Mouse (Mus musculus): Measurements from ENCODE around the gene Psmd10.

Psmd10 gene

DNA sequence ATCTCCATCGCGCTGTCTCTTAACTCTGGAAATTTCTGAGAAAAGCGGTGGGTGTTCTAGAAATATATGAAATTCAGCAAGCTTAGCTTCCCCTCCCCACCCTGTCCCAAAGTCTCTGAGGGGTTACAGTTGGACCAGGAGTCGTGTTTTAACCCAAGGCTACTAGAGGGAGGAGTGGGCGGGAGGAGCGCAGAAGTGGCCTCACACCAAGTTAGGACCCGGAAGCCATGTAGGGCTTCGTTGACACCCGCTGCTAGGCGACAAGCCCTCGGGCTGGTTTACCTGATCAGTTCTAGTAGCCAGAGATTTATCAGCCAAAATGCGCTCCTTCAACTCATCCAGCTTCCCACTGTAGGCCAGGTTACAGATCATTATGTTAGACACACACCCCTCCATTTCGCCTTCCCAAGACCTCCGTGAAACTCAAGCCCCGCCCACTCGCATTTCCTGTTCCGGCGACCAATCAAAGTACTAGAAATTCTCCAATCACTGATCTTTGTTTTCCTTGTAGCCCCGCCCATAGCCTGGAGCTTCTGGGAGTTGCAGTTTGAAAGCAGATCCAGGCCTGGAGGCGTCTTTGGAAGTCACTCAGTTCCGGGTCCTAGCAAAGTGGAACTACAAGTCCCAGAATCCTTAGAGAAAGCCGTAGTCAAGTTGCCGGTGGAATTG, at the start of gene Psmd10, which contains the start of gene Atg4a:
Psmd10 (minus strand) TSS at position 457 of the 669 bp plus-strand sequence.
Atg4a (plus strand) TSS at position 636 of the 669 bp plus-strand sequence.
- in situ Hi-C loops (cut with MboI), result no loop called here

DNA sequence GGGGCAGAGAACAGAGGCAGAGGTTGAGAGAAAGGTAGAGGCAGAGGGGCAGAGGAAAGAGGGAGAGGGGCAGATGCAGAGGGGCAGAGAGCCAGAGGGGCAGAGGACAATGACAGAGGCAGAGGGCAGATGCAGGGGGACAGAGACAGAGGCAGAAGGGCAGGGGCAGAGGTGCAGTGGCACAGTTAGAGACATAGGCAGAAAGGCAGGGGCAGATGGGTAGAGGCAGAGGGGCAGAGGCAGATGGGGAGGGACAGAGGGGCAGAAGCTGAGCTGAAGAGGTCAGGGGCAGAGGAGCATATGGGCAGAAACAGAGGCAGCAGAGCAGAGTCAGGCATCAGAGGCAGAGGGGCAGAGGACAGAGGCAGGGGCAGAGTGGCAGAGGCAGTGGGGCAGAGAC, 42.4 kb upstream of the Psmd10 start:
- in situ Hi-C loops (cut with MboI), result no loop called here

DNA sequence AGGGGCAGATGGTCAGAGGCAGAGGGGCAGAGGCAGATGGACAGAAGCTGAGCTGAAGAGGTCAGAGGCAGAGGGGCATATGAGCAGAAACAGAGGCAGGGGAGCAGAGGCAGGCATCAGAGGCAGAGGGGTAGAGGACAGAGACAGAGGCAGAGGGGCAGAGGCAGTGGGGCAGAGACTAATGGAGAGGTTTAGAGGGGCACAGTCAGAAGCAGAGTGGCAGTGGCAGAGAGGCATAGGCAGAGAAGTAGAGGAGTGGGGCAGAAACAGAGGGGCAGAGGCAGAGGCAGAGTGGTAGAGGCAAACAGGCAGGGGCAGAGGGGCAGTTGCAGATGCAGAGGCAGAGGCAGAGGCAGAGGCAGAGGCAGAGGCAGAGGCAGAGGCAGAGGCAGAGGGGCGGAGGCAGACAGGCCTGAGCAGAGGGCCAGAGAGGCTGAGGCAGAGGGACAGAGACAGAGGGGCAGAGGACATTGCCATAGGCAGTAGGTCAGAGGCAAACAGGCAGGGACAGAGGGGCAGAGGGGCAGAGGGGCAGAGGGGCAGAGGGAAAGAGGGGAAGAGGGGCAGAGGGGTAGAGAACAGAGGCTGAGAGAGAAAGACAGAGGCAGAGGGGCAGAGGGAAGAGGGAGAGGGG, 41.5 kb upstream of the Psmd10 start:
- in situ Hi-C loops (cut with MboI), result no loop called here

DNA sequence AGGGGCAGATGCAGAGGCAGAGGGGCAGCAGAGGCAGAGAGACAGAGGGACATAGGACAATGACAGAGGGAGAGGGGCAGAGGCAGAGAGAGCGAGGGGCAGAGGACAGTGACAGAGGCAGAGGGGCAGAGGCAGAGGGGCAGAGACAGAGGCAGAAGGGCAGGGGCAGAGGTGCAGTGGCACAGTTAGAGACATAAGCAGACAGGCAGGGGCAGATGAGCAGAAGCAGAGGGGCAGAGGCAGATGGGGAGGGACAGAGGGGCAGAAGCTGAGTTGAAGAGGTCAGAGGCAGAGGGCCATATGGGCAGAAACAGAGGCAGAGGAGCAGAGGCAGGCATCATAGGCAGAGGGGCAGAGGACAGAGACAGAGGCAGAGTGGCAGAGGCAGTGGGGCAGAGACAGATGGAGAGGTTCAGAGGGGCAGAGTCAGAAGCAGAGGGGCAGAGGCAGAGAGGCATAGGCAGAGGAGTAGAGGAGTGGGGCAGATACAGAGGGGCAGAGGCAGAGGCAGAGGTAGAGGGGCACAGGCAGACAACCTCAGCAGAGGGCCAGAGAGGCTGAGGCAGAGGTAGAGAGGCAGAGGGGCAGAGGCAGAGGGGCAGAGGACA, 40.5 kb upstream of the Psmd10 start:
- in situ Hi-C loops (cut with MboI), result no loop called here

DNA sequence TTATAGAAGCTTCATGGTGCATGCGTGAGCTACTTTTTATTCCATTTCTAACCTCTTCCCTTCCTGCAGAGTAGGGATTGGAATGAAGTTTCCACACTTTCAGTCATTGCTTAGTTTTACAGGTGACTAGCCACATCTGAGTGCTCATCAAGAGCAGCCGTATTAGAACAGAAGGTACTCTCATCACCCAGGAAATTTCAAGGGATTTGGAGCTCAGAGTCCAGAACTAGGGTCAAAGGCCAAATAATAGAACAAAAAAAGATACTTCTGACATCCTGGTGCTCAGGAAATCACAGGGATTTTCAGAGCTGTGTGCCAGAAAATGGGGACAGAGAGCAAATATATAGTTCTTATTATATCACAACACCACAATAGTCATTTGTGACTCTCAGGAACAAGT, 28.7 kb upstream of the Psmd10 start:
- in situ Hi-C loops (cut with MboI), result no loop called here

DNA sequence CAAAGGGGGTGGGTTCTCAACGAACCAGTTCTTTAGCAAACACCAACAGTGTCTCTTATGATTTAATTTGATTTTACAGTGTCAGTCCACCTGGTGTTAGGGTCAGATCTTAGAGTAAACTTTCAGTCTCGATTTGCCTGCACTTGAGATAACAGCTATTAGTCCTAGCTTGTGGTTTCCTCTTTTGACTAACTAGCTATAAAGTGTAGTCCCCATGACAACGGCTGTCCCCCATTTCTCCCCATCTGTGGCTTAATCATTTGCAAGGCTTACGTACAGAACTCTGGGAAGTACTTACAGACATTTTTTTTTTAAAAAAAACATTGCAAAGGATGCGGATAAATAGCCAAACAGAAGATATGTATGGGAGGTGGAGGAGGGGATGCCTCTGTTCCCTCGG, 28.3 kb upstream of the Psmd10 start:
- in situ Hi-C loops (cut with MboI), result no loop called here

DNA sequence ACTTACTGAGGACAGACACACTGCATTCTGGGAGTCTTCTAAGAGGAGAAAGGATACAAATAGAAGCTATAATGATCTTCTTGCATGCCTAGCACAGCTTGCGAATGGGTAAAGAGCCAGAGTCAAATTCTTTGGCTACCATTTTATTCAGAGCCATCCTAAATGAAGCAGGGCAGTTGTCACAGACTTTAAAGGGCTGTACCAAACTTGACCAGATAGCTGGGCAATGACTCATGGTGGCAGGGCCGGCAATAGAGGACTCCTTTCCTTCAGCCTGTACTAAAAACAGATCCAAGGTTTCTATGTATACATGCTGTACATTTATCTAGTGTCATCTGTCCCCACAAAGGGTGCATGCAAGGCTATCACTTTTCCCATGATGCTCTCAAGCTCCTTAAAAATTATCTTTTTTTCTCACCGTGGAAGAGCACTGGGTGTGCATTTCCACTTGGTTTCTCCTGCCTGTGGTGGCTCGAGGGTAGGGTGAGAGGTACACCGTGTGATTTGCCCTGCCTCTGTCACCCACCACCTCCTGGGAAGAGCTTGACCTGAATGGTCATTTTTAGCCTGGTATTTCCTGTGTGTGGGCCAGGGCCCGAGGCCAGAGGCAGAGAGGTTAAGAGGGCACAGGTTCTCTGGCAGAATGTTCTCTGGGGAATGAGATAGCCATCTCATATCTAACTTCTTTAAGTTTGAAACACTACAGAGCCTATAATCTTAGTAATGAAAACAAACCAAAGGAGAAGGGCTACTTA, 26.9 kb upstream of the Psmd10 start:
- in situ Hi-C loops (cut with MboI), result no loop called here

DNA sequence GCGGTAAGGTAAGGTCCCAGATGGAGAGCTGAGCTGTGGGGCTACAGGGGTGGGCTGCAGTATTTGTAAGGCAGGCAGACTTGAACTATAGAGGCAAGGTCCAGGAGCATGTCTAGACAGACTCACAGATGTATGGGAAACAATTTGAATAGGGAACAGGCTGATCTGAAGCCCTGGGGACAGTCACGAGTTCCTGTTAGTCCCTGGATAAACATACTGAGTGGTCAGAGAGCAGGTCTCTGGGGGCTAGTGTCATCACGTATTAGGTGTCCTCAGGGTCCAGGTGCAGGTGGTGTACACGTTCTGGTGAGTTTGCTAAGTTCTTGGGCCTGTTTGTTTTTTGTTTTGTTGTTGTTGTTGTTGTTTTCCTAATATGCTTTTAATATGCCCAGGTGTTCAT, 23.6 kb upstream of the Psmd10 start:
- in situ Hi-C loops (cut with MboI), result no loop called here

DNA sequence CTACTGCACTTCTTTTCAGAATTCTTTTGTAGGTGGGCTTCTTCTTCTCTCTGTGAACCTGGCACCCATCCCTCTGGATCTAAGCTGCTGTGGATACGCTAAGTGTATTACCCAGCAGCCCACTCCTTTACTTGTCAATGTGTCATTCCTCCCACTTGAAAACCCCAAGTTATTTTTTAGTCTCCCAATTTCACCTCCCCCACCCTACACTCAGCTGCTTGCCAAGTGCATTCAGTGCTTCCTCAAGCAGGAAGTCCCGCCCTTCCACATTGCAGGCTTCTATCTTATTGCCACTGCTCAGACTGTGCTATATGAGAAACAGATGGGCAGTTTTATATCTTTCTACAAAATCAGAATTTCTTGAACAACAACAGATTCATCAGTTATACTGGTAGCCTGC, 23.0 kb upstream of the Psmd10 start:
- in situ Hi-C loops (cut with MboI), result no loop called here

DNA sequence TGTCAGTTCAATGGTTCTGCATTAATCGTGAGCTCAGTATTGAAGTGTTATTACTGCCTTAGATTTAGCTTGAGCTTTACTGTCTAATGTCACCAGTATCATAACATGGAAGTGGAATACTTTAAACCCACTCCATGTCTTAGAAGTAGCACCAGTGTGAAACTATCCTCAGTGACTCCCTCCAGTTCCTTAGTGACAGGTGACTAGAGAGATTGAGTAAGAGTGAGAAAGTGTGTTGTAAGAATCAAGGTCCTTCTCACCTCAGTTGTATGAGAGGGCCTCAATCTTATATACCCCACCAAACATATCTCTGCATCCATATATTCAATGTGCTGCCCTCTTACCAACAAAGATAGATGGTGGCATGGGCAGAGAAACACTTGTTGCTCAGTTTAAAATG, 22.4 kb upstream of the Psmd10 start:
- in situ Hi-C loops (cut with MboI), result no loop called here

DNA sequence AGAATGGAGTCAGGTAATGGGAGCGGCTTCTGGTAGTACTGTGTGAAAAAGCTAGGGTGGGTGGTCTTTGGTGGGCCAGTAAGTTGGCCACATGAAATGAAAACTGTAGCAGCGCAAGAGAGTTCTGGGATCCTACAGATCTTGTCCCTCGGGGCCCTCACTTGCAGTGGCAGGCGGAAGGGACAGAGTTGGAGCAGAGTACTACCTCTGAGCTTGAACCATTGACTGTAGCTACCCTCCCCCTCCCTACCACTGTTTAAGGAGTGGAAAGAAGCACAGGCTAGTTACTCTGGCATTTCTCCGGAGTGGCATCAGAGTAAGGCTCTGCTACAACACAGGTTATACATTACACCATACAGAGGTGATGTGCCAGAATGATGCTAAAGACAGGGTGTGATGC, 431 bp upstream of the Psmd10 start:
- in situ Hi-C loops (cut with MboI), result no loop called here

DNA sequence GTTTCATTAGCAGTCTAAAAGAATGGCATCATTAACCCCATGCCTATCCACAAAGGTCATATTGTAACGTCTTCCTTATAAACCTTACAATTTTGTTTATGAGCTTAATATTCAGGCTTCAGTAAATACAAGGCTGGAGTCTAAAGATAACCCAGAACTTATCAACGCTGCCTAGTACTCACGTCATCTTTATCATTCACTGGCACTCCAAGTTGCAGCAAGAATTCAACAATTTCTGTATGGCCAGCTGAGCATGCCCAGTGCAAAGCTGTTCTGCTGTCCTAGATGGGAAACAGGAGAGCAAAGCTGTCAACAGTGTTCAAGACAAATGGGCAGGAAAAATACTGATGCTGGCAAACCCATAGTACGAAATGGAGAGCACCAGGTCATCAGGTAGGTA, 2.9 kb downstream of the Psmd10 start:
- in situ Hi-C loops (cut with MboI), result no loop called here

DNA sequence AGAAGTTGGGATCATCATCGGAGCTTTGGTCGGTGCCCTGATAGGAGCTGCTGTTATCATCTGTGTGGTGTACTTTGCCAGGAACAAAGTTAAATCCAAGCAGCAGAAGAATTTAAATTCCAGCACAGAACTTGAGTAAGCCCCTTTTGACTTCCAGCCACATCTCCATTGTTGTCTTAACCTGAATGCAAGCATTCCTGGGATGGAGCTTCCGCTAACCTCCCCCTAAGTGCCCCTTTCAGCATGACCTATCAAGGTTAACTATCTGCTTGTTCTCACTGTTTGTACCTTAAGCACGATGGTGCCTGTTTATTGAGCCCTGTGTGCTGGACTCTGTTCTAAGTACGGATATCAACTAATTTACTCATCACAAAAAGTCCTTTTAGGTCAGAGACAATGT, 20.3 kb downstream of the Psmd10 start:
- in situ Hi-C loops (cut with MboI), result no loop called here

DNA sequence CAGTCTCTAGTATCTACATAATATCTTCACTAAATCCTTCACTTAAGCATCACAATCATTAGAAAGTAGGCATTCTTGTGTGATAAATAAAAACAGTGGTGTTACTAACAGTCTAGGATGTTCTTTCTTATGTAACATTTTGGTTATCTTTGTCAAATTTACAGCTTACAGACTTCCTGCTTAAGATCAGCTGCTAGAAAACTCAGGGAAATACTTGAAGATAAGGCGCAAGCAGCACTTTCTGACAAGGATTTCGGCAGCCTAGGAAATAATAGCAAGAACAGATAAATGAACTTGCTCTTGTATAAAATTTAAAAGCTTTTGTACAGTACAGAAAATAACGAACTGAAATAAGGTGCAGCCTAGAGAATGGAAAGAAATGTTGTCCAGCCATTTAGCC, 23.3 kb downstream of the Psmd10 start:
- in situ Hi-C loops (cut with MboI), result no loop called here

DNA sequence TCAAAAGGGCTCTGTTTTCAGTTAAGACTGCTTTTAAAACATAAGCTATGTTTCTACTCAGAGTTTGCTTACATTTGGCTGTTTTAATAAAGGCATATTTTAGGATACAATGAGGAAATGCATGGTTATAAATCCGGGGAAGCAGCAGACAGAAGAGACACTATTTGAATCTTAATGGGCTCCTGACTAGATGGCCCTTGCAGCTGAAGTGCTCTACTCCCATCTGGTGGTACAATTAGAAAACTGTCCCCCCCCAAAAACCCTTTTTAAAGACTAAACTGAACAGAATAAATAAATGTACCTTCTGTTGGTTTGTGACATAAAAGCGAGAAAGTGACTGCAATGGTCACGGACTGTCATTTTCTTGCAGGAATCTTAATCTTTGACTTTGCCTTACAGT, 24.5 kb downstream of the Psmd10 start:
- in situ Hi-C loops (cut with MboI), result no loop called here

DNA sequence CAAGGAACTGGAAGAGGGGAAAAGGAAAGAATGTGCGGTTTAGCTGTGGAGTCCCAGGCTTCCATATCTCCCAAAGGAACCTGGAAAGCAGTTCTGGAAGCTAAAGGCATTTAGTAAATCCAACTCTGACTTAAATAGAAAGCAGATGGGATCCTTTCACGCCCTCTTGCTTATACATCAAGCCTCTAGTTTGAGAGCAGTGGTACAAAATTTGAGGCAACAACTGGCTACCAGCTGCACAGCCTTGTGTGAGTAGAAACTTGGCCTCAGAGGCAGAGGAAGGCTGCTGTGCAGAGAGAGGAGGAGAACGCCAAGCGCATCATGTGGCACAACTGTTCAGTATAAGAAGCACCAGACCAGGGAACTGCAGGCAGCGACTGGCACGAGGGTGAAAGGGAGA, 35.2 kb downstream of the Psmd10 start:
- in situ Hi-C loops (cut with MboI), result no loop called here

DNA sequence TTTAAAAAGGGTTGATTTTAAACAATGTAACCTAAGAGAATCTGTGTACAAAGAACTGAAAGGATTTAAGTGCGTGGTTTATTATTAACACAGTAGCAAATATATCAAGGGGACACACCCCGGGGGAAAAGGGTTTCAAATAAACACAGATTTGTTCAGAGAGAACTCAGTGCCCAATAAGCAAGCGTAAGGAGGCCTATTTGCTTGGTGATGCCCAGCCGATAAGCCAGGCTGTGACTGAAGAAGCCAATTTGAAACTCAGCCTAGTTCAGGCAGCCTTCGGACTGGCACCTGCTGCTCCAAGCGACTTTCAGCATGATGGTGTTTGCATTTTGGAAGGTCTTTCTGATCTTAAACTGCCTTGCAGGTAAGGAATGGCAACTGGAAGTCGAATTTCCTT, 49.2 kb downstream of the Psmd10 start, which contains the start of gene Vsig1:
Vsig1 (plus strand) TSS at position 249 of the 400 bp plus-strand sequence.
- in situ Hi-C loops (cut with MboI), result no loop called here

DNA sequence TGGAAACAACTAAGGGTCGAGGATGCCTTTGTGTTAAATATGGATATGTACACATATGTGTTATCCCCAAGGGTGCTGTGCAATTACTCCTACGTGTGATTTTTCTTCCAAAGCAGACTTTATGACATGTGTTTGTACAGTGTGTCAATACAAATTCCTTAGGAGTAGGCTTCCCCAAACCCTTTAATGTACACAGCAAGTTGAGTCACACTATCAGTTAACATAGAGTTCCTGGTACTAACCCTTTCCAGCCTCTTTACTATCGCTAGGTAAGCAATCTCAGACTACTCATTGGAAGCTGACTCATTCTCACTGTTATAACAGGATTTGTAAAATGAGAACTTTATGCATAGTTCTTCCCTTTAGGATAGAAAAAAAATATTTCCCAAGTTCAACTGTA, 53.0 kb downstream of the Psmd10 start:
- in situ Hi-C loops (cut with MboI), result no loop called here
